Mouse (Mus musculus): ENCODE data around the gene Mmp28. TPM values are rescaled to one million over a fixed set of nuclear protein-coding genes. Genes with fewer than 3 reads are reported as not detected.

The Mmp28 gene
- polyA plus RNA-seq, 1 experiment from 2014 or later: 3.9 TPM

GRCm38 (mm10) chr11:83421305-83421704 lies 41.6 kb downstream of the Mmp28 start:
- no peak overlapping the region for H3K4me3 ChIP-seq (replicated peaks)
- H3K4me1 ChIP-seq: peaks cover 21% of the 10 kb centered on the region
- H3K27ac ChIP-seq (replicated peaks): no peak overlapping the region
- WGBS: 6% methylated on average over 9 of the region's 9 CpGs
- H3K9me3 ChIP-seq (replicated peaks): no peaks in the 10 kb centered on the region
- no peak overlapping the region for H3K9ac ChIP-seq (replicated peaks)
- ATAC-seq (ENCODE audit: low FRiP score): no peak
- no peaks in the 10 kb centered on the region for H3K36me3 ChIP-seq
- no peak overlapping the region for H3K4me2 ChIP-seq
- H3K27me3 ChIP-seq (replicated peaks): peaks cover 44% of the 10 kb centered on the region

GRCm38 (mm10) chr11:83420338-83420737 lies 42.5 kb downstream of the Mmp28 start:
- no peaks in the 10 kb centered on the region for H3K9me3 ChIP-seq (replicated peaks)
- no peaks in the 10 kb centered on the region for H3K36me3 ChIP-seq
- WGBS: 36% methylated on average over 4 of the region's 4 CpGs
- H3K4me1 ChIP-seq: peaks cover 25% of the 10 kb centered on the region
- H3K4me2 ChIP-seq: no peak overlapping the region
- H3K9ac ChIP-seq (replicated peaks): no peak overlapping the region
- H3K27ac ChIP-seq (replicated peaks): no peak overlapping the region
- peaks cover 35% of the 10 kb centered on the region for H3K27me3 ChIP-seq (replicated peaks)
- no peak overlapping the region for H3K4me3 ChIP-seq (replicated peaks)
- no peak for ATAC-seq (ENCODE audit: low FRiP score)

GRCm38 (mm10) chr11:83418566-83418965 lies 44.3 kb downstream of the Mmp28 start:
- peaks cover 35% of the 10 kb centered on the region for H3K27me3 ChIP-seq (replicated peaks)
- peak overlapping the region; percentile 47 for H3K4me2 ChIP-seq
- H3K9ac ChIP-seq (replicated peaks): no peak overlapping the region
- H3K4me1 ChIP-seq: peaks cover 25% of the 10 kb centered on the region
- H3K27ac ChIP-seq (replicated peaks): no peak overlapping the region
- WGBS: 7% methylated on average over 38 of the region's 38 CpGs
- no peaks in the 10 kb centered on the region for H3K9me3 ChIP-seq (replicated peaks)
- H3K4me3 ChIP-seq (replicated peaks): peak overlapping the region; percentile 17
- 0 out of 2 replicates have a peak, but pooled peaks have one; percentile 54 for ATAC-seq (ENCODE audit: low FRiP score)
- no peaks in the 10 kb centered on the region for H3K36me3 ChIP-seq

- no peak for ATAC-seq (ENCODE audit: low FRiP score)
- WGBS: 83% methylated on average over 7 of the region's 7 CpGs
- no peak overlapping the region for H3K4me2 ChIP-seq
- peaks cover 35% of the 10 kb centered on the region for H3K27me3 ChIP-seq (replicated peaks)
- H3K27ac ChIP-seq (replicated peaks): no peak overlapping the region
- H3K9me3 ChIP-seq (replicated peaks): no peaks in the 10 kb centered on the region
- H3K9ac ChIP-seq (replicated peaks): no peak overlapping the region
- peaks cover 25% of the 10 kb centered on the region for H3K4me1 ChIP-seq
- H3K36me3 ChIP-seq: no peaks in the 10 kb centered on the region
- no peak overlapping the region for H3K4me3 ChIP-seq (replicated peaks)
Measured at GRCm38 (mm10) chr11:83417708-83418107, 45.2 kb downstream of the Mmp28 start.

- Histone ChIP-seq H3K27ac (replicated peaks) (no peak overlapping the region), H3K36me3 (no peaks in the 10 kb centered on the region), H3K4me1 (peaks cover 25% of the 10 kb centered on the region), H3K9ac (replicated peaks) (no peak overlapping the region), H3K4me3 (replicated peaks) (no peak overlapping the region), H3K9me3 (replicated peaks) (no peaks in the 10 kb centered on the region), H3K4me2 (no peak overlapping the region), H3K27me3 (replicated peaks) (peaks cover 32% of the 10 kb centered on the region)
- ATAC-seq (ENCODE audit: low FRiP score): no peak
- WGBS: 21% methylated on average over 5 of the region's 5 CpGs
Measured at GRCm38 (mm10) chr11:83417080-83417479, 45.8 kb downstream of the Mmp28 start.

GRCm38 (mm10) chr11:83410510-83410909 lies 52.4 kb downstream of the Mmp28 start:
- no peaks in the 10 kb centered on the region for H3K9me3 ChIP-seq (replicated peaks)
- H3K27me3 ChIP-seq (replicated peaks): no peaks in the 10 kb centered on the region
- no peaks in the 10 kb centered on the region for H3K36me3 ChIP-seq
- H3K4me1 ChIP-seq: peaks cover 26% of the 10 kb centered on the region
- peak overlapping the region; percentile 92 for H3K4me2 ChIP-seq
- peak overlapping the region; percentile 88 for H3K4me3 ChIP-seq (replicated peaks)
- no peak for ATAC-seq (ENCODE audit: low FRiP score)
- H3K27ac ChIP-seq (replicated peaks): no peak overlapping the region
- H3K9ac ChIP-seq (replicated peaks): peak overlapping the region; percentile 95
- WGBS: 22% methylated on average over 6 of the region's 6 CpGs

GRCm38 (mm10) chr11:83409792-83410291 lies 53.0 kb downstream of the Mmp28 start:
- Histone ChIP-seq H3K4me3 (replicated peaks) (peak overlapping the region; percentile 88), H3K9me3 (replicated peaks) (no peaks in the 10 kb centered on the region), H3K36me3 (no peaks in the 10 kb centered on the region), H3K27ac (replicated peaks) (peak overlapping the region; percentile 76), H3K9ac (replicated peaks) (peak overlapping the region; percentile 95), H3K4me2 (peak overlapping the region; percentile 92), H3K4me1 (peaks cover 26% of the 10 kb centered on the region), H3K27me3 (replicated peaks) (no peaks in the 10 kb centered on the region)
- peak; percentile 54 for ATAC-seq (ENCODE audit: low FRiP score)
- 2% methylated on average over 29 of the region's 40 CpGs for WGBS

- Histone ChIP-seq H3K27me3 (replicated peaks) (no peaks in the 10 kb centered on the region), H3K4me1 (peaks cover 26% of the 10 kb centered on the region), H3K27ac (replicated peaks) (peak within 1 kb of the TSS; percentile 76), H3K36me3 (peaks cover 3% of the 10 kb centered on the region; the same call in 1 of the 2 replicates), H3K4me2 (peak within 1 kb of the TSS; percentile 92), H3K9me3 (replicated peaks) (no peaks in the 10 kb centered on the region), H3K9ac (replicated peaks) (peak within 1 kb of the TSS; percentile 95), H3K4me3 (replicated peaks) (peak within 1 kb of the TSS; percentile 88)
- WGBS: under 1% methylated on average over 13 of the region's 44 CpGs
- ATAC-seq (ENCODE audit: low FRiP score): peak; percentile 89
Measured at GRCm38 (mm10) chr11:83409087-83409754, 53.6 kb downstream of the Mmp28 start, which contains the start of gene Rasl10b. Rasl10b (plus strand) TSS chr11:83409137.

GRCm38 (mm10) chr11:83408242-83408641 lies 54.6 kb downstream of the Mmp28 start:
- Histone ChIP-seq H3K4me3 (replicated peaks) (no peak overlapping the region), H3K9ac (replicated peaks) (no peak overlapping the region), H3K36me3 (peaks cover 11% of the 10 kb centered on the region), H3K9me3 (replicated peaks) (no peaks in the 10 kb centered on the region), H3K4me2 (no peak overlapping the region), H3K4me1 (peaks cover 26% of the 10 kb centered on the region), H3K27ac (replicated peaks) (no peak overlapping the region), H3K27me3 (replicated peaks) (no peaks in the 10 kb centered on the region)
- WGBS: 49% methylated on average over 8 of the region's 8 CpGs
- no peak for ATAC-seq (ENCODE audit: low FRiP score)

- Histone ChIP-seq H3K9me3 (replicated peaks) (no peaks in the 10 kb centered on the region), H3K27ac (replicated peaks) (no peak overlapping the region), H3K27me3 (replicated peaks) (no peaks in the 10 kb centered on the region), H3K4me2 (no peak overlapping the region), H3K4me3 (replicated peaks) (no peak overlapping the region), H3K36me3 (peaks cover 18% of the 10 kb centered on the region), H3K4me1 (peaks cover 20% of the 10 kb centered on the region), H3K9ac (replicated peaks) (no peak overlapping the region)
- 84% methylated on average over 3 of the region's 3 CpGs for WGBS
- ATAC-seq (ENCODE audit: low FRiP score): no peak
Measured at GRCm38 (mm10) chr11:83406391-83406790, 56.5 kb downstream of the Mmp28 start.

- H3K27ac ChIP-seq (replicated peaks): no peak overlapping the region
- H3K27me3 ChIP-seq (replicated peaks): no peaks in the 10 kb centered on the region
- 91% methylated on average over 7 of the region's 7 CpGs for WGBS
- H3K9me3 ChIP-seq (replicated peaks): no peaks in the 10 kb centered on the region
- no peak overlapping the region for H3K4me2 ChIP-seq
- H3K9ac ChIP-seq (replicated peaks): no peak overlapping the region
- H3K36me3 ChIP-seq: peaks cover 27% of the 10 kb centered on the region
- ATAC-seq (ENCODE audit: low FRiP score): no peak
- no peaks in the 10 kb centered on the region for H3K4me1 ChIP-seq
- no peak overlapping the region for H3K4me3 ChIP-seq (replicated peaks)
Measured at GRCm38 (mm10) chr11:83403787-83404186, 59.1 kb downstream of the Mmp28 start.

GRCm38 (mm10) chr11:83398724-83399123 lies 64.1 kb downstream of the Mmp28 start:
- Histone ChIP-seq H3K36me3 (peaks cover 34% of the 10 kb centered on the region), H3K27ac (replicated peaks) (no peak overlapping the region), H3K4me1 (0 out of 2 replicates have a peak, but pooled peaks cover 2% of the 10 kb centered on the region), H3K9ac (replicated peaks) (no peak overlapping the region), H3K9me3 (replicated peaks) (no peaks in the 10 kb centered on the region), H3K4me2 (no peak overlapping the region), H3K27me3 (replicated peaks) (no peaks in the 10 kb centered on the region), H3K4me3 (replicated peaks) (no peak overlapping the region)
- WGBS: 81% methylated on average over 5 of the region's 5 CpGs
- no peak for ATAC-seq (ENCODE audit: low FRiP score)

Measured in neural tube, embryonic 15.5 days (tissue).